In genomic region chr14:7765569-7766314, GRCm38 (mm10) we compare ENCODE assay signal across 9 mouse cellular contexts. TPM values are rescaled to one million over a fixed set of nuclear protein-coding genes. Genes with fewer than 3 reads are reported as not detected.
DNase-seq lines count a peak whose midpoint lies in the region; ATAC-seq and TF ChIP-seq lines count a peak whose summit lies in the region.
"Had no signal": no experiment of that assay in that cellular context is flagged by ENCODE, and none has a peak within 500 bp of the region (broad histone marks: within the 10 kb centered on the region; RNA-seq: fewer than 3 reads in every experiment).

No protein-coding gene starts in this region.

- no peaks in the 10 kb centered on the region for H3K79me2 ChIP-seq in C2C12 (ENCODE audit: control insufficient read depth, insufficient read depth)
- H3K79me2 ChIP-seq in liver, adult 2 months (ENCODE audit: control insufficient read depth, insufficient read depth, low read length), result no peaks in the 10 kb centered on the region

- no peak overlapping the region for H3K9ac ChIP-seq in embryonic facial prominence, embryonic 13.5 days
- H3K9ac ChIP-seq in kidney, embryonic 15.5 days, result no peak overlapping the region
- H3K9ac ChIP-seq in liver, adult 2 months (ENCODE audit: low read depth, low read length), result no peak overlapping the region
- H3K9ac ChIP-seq in stomach, embryonic 15.5 days, result no peak overlapping the region

- H3K27me3 ChIP-seq in C2C12 (ENCODE audit: control insufficient read depth, insufficient read depth, insufficient read length), result no peaks in the 10 kb centered on the region
- H3K27me3 ChIP-seq in embryonic facial prominence, embryonic 13.5 days, result no peaks in the 10 kb centered on the region
- H3K27me3 ChIP-seq in heart, embryonic 10.5 days (ENCODE audit: insufficient read depth, poor library complexity, severe bottlenecking), result no peaks in the 10 kb centered on the region
- no peaks in the 10 kb centered on the region for H3K27me3 ChIP-seq in kidney, embryonic 15.5 days
- H3K27me3 ChIP-seq in liver, adult 2 months (ENCODE audit: control insufficient read depth, insufficient read depth, low read length), result no peaks in the 10 kb centered on the region
- no peaks in the 10 kb centered on the region for H3K27me3 ChIP-seq in stomach, embryonic 15.5 days (replicated peaks)

- H3K4me3 ChIP-seq in C2C12 (ENCODE audit: insufficient read depth, poor library complexity, severe bottlenecking), result no peak overlapping the region
- H3K4me3 ChIP-seq in embryonic facial prominence, embryonic 13.5 days, result no peak overlapping the region
- no peak overlapping the region for H3K4me3 ChIP-seq in heart, embryonic 10.5 days
- no peak overlapping the region for H3K4me3 ChIP-seq in kidney, embryonic 15.5 days (replicated peaks)
- no peak overlapping the region; the same call in 1 of the 2 replicates for H3K4me3 ChIP-seq in liver, adult 2 months (ENCODE audit: insufficient read depth, low read depth, low read length)
- H3K4me3 ChIP-seq in stomach, embryonic 15.5 days (replicated peaks), result no peak overlapping the region
- H3K4me3 ChIP-seq: erythroblast, embryonic 14.5 days had no signal

- peak; percentile 69 for TF ChIP-seq CTCF in C2C12 (IDR thresholded peaks at IDR 0.05; ENCODE audit: control insufficient read depth, insufficient read depth, insufficient read length)
- peak; percentile 88 for TF ChIP-seq CTCF in liver, adult 2 months (IDR thresholded peaks at IDR 0.05; ENCODE audit: low read depth, low read length)

- H3K9me3 ChIP-seq in embryonic facial prominence, embryonic 13.5 days, result no peaks in the 10 kb centered on the region
- no peaks in the 10 kb centered on the region for H3K9me3 ChIP-seq in heart, embryonic 10.5 days
- H3K9me3 ChIP-seq in kidney, embryonic 15.5 days (replicated peaks), result no peaks in the 10 kb centered on the region
- no peaks in the 10 kb centered on the region for H3K9me3 ChIP-seq in stomach, embryonic 15.5 days

- no peak overlapping the region for H3ac ChIP-seq in C2C12 (ENCODE audit: control insufficient read depth, insufficient read length, low read depth)

- no peaks in the 10 kb centered on the region for H3K4me1 ChIP-seq in embryonic facial prominence, embryonic 13.5 days
- no peaks in the 10 kb centered on the region for H3K4me1 ChIP-seq in heart, embryonic 10.5 days
- no peaks in the 10 kb centered on the region for H3K4me1 ChIP-seq in kidney, embryonic 15.5 days
- H3K4me1 ChIP-seq in liver, adult 2 months (ENCODE audit: control insufficient read depth, insufficient read depth, low read length), result no peaks in the 10 kb centered on the region
- H3K4me1 ChIP-seq in stomach, embryonic 15.5 days, result no peaks in the 10 kb centered on the region

- no peaks in the 10 kb centered on the region for H3K79me3 ChIP-seq in C2C12 (ENCODE audit: low read depth)

- H3K36me3 ChIP-seq in C2C12 (ENCODE audit: control insufficient read depth, insufficient read depth), result no peaks in the 10 kb centered on the region
- no peaks in the 10 kb centered on the region for H3K36me3 ChIP-seq in embryonic facial prominence, embryonic 13.5 days
- H3K36me3 ChIP-seq in heart, embryonic 10.5 days, result no peaks in the 10 kb centered on the region
- H3K36me3 ChIP-seq in kidney, embryonic 15.5 days, result no peaks in the 10 kb centered on the region
- H3K36me3 ChIP-seq in liver, adult 2 months (ENCODE audit: control insufficient read depth, insufficient read depth, low read length), result no peaks in the 10 kb centered on the region
- H3K36me3 ChIP-seq in stomach, embryonic 15.5 days, result no peaks in the 10 kb centered on the region

- DNase-seq in adrenal gland, postnatal 4 days (ENCODE audit: low spot score in 2 of 2), result peak; percentile 56 to 62
- DNase-seq in heart, embryonic 10.5 days (ENCODE audit: low spot score), result peak; percentile 92
- peak; percentile 42 for DNase-seq in liver, adult 2 months (ENCODE audit: extremely low read depth, low read depth, low spot score)
- peak; percentile 63 to 81 for DNase-seq in natural killer cell, adult 2 months (ENCODE audit: low spot score in 2 of 2)

- peak; percentile 79; the same call in 1 of the 2 replicates for ATAC-seq in embryonic facial prominence, embryonic 13.5 days (ENCODE audit: insufficient number of reproducible peaks, insufficient read depth, low FRiP score, low TSS enrichment, low read depth)
- peak; percentile 92 for ATAC-seq in kidney, embryonic 15.5 days (replicated peaks; ENCODE audit: low FRiP score)
- ATAC-seq in stomach, embryonic 15.5 days (ENCODE audit: insufficient read depth, low FRiP score, low read depth), result peak; percentile 79

- TF ChIP-seq POLR2A in liver, adult 2 months (IDR thresholded peaks at IDR 0.05; ENCODE audit: extremely low read depth, insufficient read depth, low read length), result no peak

- H3K4me2 ChIP-seq in embryonic facial prominence, embryonic 13.5 days, result no peak overlapping the region
- no peak overlapping the region for H3K4me2 ChIP-seq in kidney, embryonic 15.5 days
- H3K4me2 ChIP-seq in stomach, embryonic 15.5 days, result no peak overlapping the region

- no peak overlapping the region for H3K27ac ChIP-seq in embryonic facial prominence, embryonic 13.5 days
- H3K27ac ChIP-seq in heart, embryonic 10.5 days, result no peak overlapping the region
- no peak overlapping the region for H3K27ac ChIP-seq in kidney, embryonic 15.5 days
- H3K27ac ChIP-seq in liver, adult 2 months (replicated peaks; ENCODE audit: insufficient read depth, low read depth, low read length), result no peak overlapping the region
- H3K27ac ChIP-seq in stomach, embryonic 15.5 days, result no peak overlapping the region

- 10% methylated on average over 9 of the region's 9 CpGs for WGBS in embryonic facial prominence, embryonic 13.5 days
- 18% methylated on average over 9 of the region's 9 CpGs for WGBS in heart, embryonic 10.5 days
- WGBS in kidney, embryonic 15.5 days, result 12% methylated on average over 9 of the region's 9 CpGs
- 30% methylated on average over 9 of the region's 9 CpGs for WGBS in liver, adult 2 months
- 15% methylated on average over 9 of the region's 9 CpGs for WGBS in stomach, embryonic 15.5 days

TF ChIP-seq in C2C12, 6 proteins besides CTCF, POLR2A, EP300 and RAD21:
- TF ChIP-seq USF1 (IDR thresholded peaks at IDR 0.05; ENCODE audit: low read depth), result no peak
- TF ChIP-seq FOSL1 (IDR thresholded peaks at IDR 0.05; ENCODE audit: insufficient read depth, low read length, poor library complexity, severe bottlenecking), result no peak
- no peak for TF ChIP-seq MYOD1 (IDR thresholded peaks at IDR 0.05; ENCODE audit: control insufficient read depth, insufficient read length, low read depth)
- TF ChIP-seq CEBPB (IDR thresholded peaks at IDR 0.05; ENCODE audit: low read depth), result no peak
- no peak for TF ChIP-seq MYOG (IDR thresholded peaks at IDR 0.05; ENCODE audit: control insufficient read depth, extremely low read depth, insufficient read length)
- no peak for TF ChIP-seq MAX (IDR thresholded peaks at IDR 0.05)

RNA-seq across cellular contexts. Expression of gene Gm26661, which starts 25.6 kb away (rescaled TPM):
- polyA plus RNA-seq in C2C12 (2012; fragmentation: generic; extraction: Trizol), result not detected
- not detected for total RNA-seq in adrenal gland, postnatal 4 days (2021)
- polyA plus RNA-seq in embryonic facial prominence, embryonic 13.5 days (2015; fragmentation: Nextera tagmentation; extraction: Ambion mirVana), result not detected in 2 replicates
- not detected in 2 replicates for polyA plus RNA-seq in heart, embryonic 10.5 days (2016; fragmentation: Nextera tagmentation; extraction: Ambion mirVana)
- polyA plus RNA-seq in kidney, embryonic 15.5 days (2015; fragmentation: Nextera tagmentation; extraction: Ambion mirVana), result not detected in 2 replicates
- not detected in 2 replicates for total RNA-seq in liver, adult 2 months (2014; rRNA removed)
- not detected in 2 replicates for polyA plus RNA-seq in liver, adult 2 months (2012; rRNA removed)
- 0.32 TPM in 1 of 2 replicates, not detected in the other for polyA plus RNA-seq in stomach, embryonic 15.5 days (2015; fragmentation: Nextera tagmentation; extraction: Ambion mirVana)
- polyA plus RNA-seq: erythroblast, embryonic 14.5 days had no signal

RNA-seq across cellular contexts. Expression of gene Flnb, which starts 52.0 kb away (rescaled TPM):
- polyA plus RNA-seq in C2C12 (2012; fragmentation: generic; extraction: Trizol), result 154 TPM
- total RNA-seq in adrenal gland, postnatal 4 days (2021), result 10 to 100 TPM; 54.7 to 54.8 TPM
- 23.9 and 30.7 TPM in 2 replicates for polyA plus RNA-seq in embryonic facial prominence, embryonic 13.5 days (2015; fragmentation: Nextera tagmentation; extraction: Ambion mirVana)
- polyA plus RNA-seq in heart, embryonic 10.5 days (2016; fragmentation: Nextera tagmentation; extraction: Ambion mirVana), result 15.2 and 18.5 TPM in 2 replicates
- polyA plus RNA-seq in kidney, embryonic 15.5 days (2015; fragmentation: Nextera tagmentation; extraction: Ambion mirVana), result 19.4 and 20.6 TPM in 2 replicates
- total RNA-seq in liver, adult 2 months (2014; rRNA removed), result 27.8 and 34.6 TPM in 2 replicates
- 10.6 and 15.9 TPM in 2 replicates for polyA plus RNA-seq in liver, adult 2 months (2012; rRNA removed)
- polyA plus RNA-seq in stomach, embryonic 15.5 days (2015; fragmentation: Nextera tagmentation; extraction: Ambion mirVana), result 17.4 and 20.3 TPM in 2 replicates

Comparison
In these comparisons a context has a peak if more than half of its experiments do, and no peak if none do; other contexts are left out.
1. DNase-seq: peak in every context shown above with its lines; median percentile 92 in heart, embryonic 10.5 days; 72 in natural killer cell, adult 2 months; 59 in adrenal gland, postnatal 4 days; 42 in liver, adult 2 months.